Mouse (Mus musculus): ENCODE results near the gene Sestd1.

DNA sequence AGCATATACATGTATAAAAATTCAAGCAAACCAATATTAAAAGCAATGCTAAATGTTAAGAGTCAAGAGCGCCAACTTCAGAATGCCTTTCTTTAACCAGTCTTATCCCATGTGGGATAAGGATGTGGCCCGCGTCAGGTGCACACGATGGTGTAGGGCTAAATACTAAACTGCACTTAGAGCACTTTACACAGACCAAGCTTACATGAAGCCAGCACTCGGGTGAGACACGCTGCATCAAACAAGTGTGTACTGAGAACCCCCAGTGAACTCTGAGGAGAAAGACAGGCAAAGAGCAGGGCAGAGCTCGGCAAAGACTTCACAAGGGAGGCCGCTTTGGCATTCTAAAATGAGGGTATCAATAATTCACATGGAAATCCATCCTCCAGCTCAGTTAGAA is 129.1 kb downstream of the Sestd1 start:
- TF ChIP-seq CTCF (IDR thresholded peaks at IDR 0.05; ENCODE audit: insufficient read depth, low read depth, low read length) (no peak), POLR2A (IDR thresholded peaks at IDR 0.05; ENCODE audit: insufficient read depth, low read depth, low read length) (no peak)

Measured in olfactory bulb, adult 2 months (tissue).